Comparison of ENCODE assay signal across 9 mouse cellular contexts in genomic region chr16:48941805-48942204, GRCm38 (mm10). TPM values are rescaled to one million over a fixed set of nuclear protein-coding genes. Genes with fewer than 3 reads are reported as not detected.
DNase-seq lines count a peak whose midpoint lies in the region.
"Had no signal": no experiment of that assay in that cellular context is flagged by ENCODE, and none has a peak within 500 bp of the region (broad histone marks: within the 10 kb centered on the region; RNA-seq: fewer than 3 reads in every experiment).

No protein-coding gene starts in this region.

- DNase-seq in heart, postnatal 10 days, result peak; percentile 2 to 15
- no peak for DNase-seq in heart, embryonic 10.5 days (ENCODE audit: low spot score)
- DNase-seq in testis, postnatal 10 days (ENCODE audit: low spot score), result peak; percentile 42
- DNase-seq in testis, postnatal 14 days (ENCODE audit: low spot score), result no peak
- peak; percentile 14 for DNase-seq in embryo, embryonic 11 days
- peak; percentile 67 for DNase-seq in thymus, postnatal 4 days
- no peak for DNase-seq in urinary bladder, adult 18-20 months (ENCODE audit: low spot score in 2 of 2)
- no peak for DNase-seq in left cerebral cortex, postnatal 25 days (ENCODE audit: low spot score in 2 of 2)

- no peaks in the 10 kb centered on the region for H3K27me3 ChIP-seq in heart, embryonic 10.5 days (ENCODE audit: insufficient read depth, poor library complexity, severe bottlenecking)
- H3K27me3 ChIP-seq: midbrain, embryonic 12.5 days had no signal

- intact Hi-C loops in heart, postnatal 10 days (cut with DNase I), result no loop called here
- intact Hi-C loops in left cerebral cortex, postnatal 25 days (cut with DNase I), result no loop called here

- H3K4me1 ChIP-seq in heart, embryonic 10.5 days, result no peaks in the 10 kb centered on the region
- H3K4me1 ChIP-seq: midbrain, embryonic 12.5 days had no signal

- no peaks in the 10 kb centered on the region for H3K9me3 ChIP-seq in heart, embryonic 10.5 days
- H3K9me3 ChIP-seq: midbrain, embryonic 12.5 days had no signal

- peaks cover 37% of the 10 kb centered on the region for H3K36me3 ChIP-seq in heart, embryonic 10.5 days

- H3K4me3 ChIP-seq in heart, embryonic 10.5 days, result no peak overlapping the region
- H3K4me3 ChIP-seq: midbrain, embryonic 12.5 days had no signal

- H3K27ac ChIP-seq in heart, embryonic 10.5 days, result no peak overlapping the region
- H3K27ac ChIP-seq: midbrain, embryonic 12.5 days had no signal

- WGBS in heart, embryonic 10.5 days, result 79% methylated on average over 1 of the region's 1 CpGs

RNA-seq across cellular contexts. Expression of gene Dzip3, which starts 52.2 kb away (rescaled TPM):
- 10 to 100 TPM in 1 of 2 experiments, 1 to 10 TPM in 1; 8.5 to 10.2 TPM for total RNA-seq in heart, postnatal 10 days (2021)
- polyA plus RNA-seq in heart, embryonic 10.5 days (2016; fragmentation: Nextera tagmentation; extraction: Ambion mirVana), result 23.2 and 26.3 TPM in 2 replicates
- total RNA-seq in left cerebral cortex, postnatal 25 days (2021), result 10 to 100 TPM; 79.8 to 82.3 TPM

RNA-seq across cellular contexts. Expression of gene Cip2a, which starts 52.2 kb away (rescaled TPM):
- total RNA-seq in heart, postnatal 10 days (2021), result 1 to 10 TPM; 7.9 to 8.9 TPM
- polyA plus RNA-seq in heart, embryonic 10.5 days (2016; fragmentation: Nextera tagmentation; extraction: Ambion mirVana), result 30.4 and 31.8 TPM in 2 replicates
- 1 to 10 TPM; 2.2 to 2.8 TPM for total RNA-seq in left cerebral cortex, postnatal 25 days (2021)

Comparison
In these comparisons a context has a peak if more than half of its experiments do, and no peak if none do; other contexts are left out.
1. DNase-seq: peak in heart, postnatal 10 days (2 of 2), testis, postnatal 10 days (single experiment), embryo, embryonic 11 days (single experiment) and thymus, postnatal 4 days (single experiment); none in heart, embryonic 10.5 days (single experiment), testis, postnatal 14 days (single experiment), urinary bladder, adult 18-20 months (0 of 2) and left cerebral cortex, postnatal 25 days (0 of 2).
2. RNA of gene Dzip3, which starts 52.2 kb away (total RNA-seq): 79.8 to 82.3 TPM in left cerebral cortex, postnatal 25 days; 8.5 to 10.2 TPM in heart, postnatal 10 days; every median in the first group is over 4 times any median in the second.